In genomic region chr12:89516046-89516445, GRCm38 (mm10) we compare ENCODE assay signal across 24 mouse cellular contexts.
DNase-seq lines count a peak whose midpoint lies in the region; ATAC-seq lines count a peak whose summit lies in the region.
"Had no signal": no experiment of that assay in that cellular context is flagged by ENCODE, and none has a peak within 500 bp of the region (broad histone marks: within the 10 kb centered on the region; RNA-seq: fewer than 3 reads in every experiment).

No protein-coding gene starts in this region.

- no peaks in the 10 kb centered on the region for H3K4me1 ChIP-seq in forebrain, embryonic 14.5 days (ENCODE audit: control insufficient read depth, insufficient read depth, low read length)
- H3K4me1 ChIP-seq in forebrain, embryonic 15.5 days, result no peaks in the 10 kb centered on the region
- no peaks in the 10 kb centered on the region for H3K4me1 ChIP-seq in hindbrain, embryonic 13.5 days (replicated peaks)
- no peaks in the 10 kb centered on the region; the same call in 1 of the 2 replicates for H3K4me1 ChIP-seq in hindbrain, embryonic 14.5 days (replicated peaks; ENCODE audit: control insufficient read depth, insufficient read depth, low read length)
- no peaks in the 10 kb centered on the region for H3K4me1 ChIP-seq in neural tube, embryonic 14.5 days (ENCODE audit: control insufficient read depth, insufficient read depth, low read length)
- H3K4me1 ChIP-seq: embryonic facial prominence, embryonic 15.5 days; forebrain, embryonic 12.5 days; hindbrain, embryonic 12.5 days had no signal

- H3K9me3 ChIP-seq in forebrain, embryonic 14.5 days (replicated peaks; ENCODE audit: control insufficient read depth, low read length), result no peaks in the 10 kb centered on the region
- H3K9me3 ChIP-seq in forebrain, embryonic 15.5 days, result no peaks in the 10 kb centered on the region
- H3K9me3 ChIP-seq in hindbrain, embryonic 13.5 days, result no peaks in the 10 kb centered on the region
- no peaks in the 10 kb centered on the region for H3K9me3 ChIP-seq in hindbrain, embryonic 14.5 days (ENCODE audit: control insufficient read depth, low read length)
- no peaks in the 10 kb centered on the region for H3K9me3 ChIP-seq in neural tube, embryonic 14.5 days (ENCODE audit: control insufficient read depth, low read length)
- H3K9me3 ChIP-seq: embryonic facial prominence, embryonic 15.5 days; forebrain, embryonic 12.5 days; hindbrain, embryonic 12.5 days had no signal

- H3K4me2 ChIP-seq in forebrain, embryonic 14.5 days (ENCODE audit: low read length), result no peak overlapping the region
- no peak overlapping the region for H3K4me2 ChIP-seq in forebrain, embryonic 15.5 days (replicated peaks)
- no peak overlapping the region for H3K4me2 ChIP-seq in hindbrain, embryonic 13.5 days
- H3K4me2 ChIP-seq in hindbrain, embryonic 14.5 days (replicated peaks), result no peak overlapping the region
- H3K4me2 ChIP-seq in neural tube, embryonic 14.5 days (ENCODE audit: low read depth, low read length), result no peak overlapping the region
- H3K4me2 ChIP-seq: embryonic facial prominence, embryonic 15.5 days; forebrain, embryonic 12.5 days; heart, embryonic 11.5 days; hindbrain, embryonic 12.5 days had no signal

- H3K27ac ChIP-seq in forebrain, embryonic 14.5 days (ENCODE audit: low read depth, low read length), result no peak overlapping the region
- no peak overlapping the region for H3K27ac ChIP-seq in forebrain, embryonic 15.5 days (replicated peaks)
- H3K27ac ChIP-seq in hindbrain, embryonic 13.5 days, result no peak overlapping the region
- no peak overlapping the region for H3K27ac ChIP-seq in hindbrain, embryonic 14.5 days
- H3K27ac ChIP-seq in neural tube, embryonic 14.5 days (ENCODE audit: low read depth, low read length), result no peak overlapping the region
- H3K27ac ChIP-seq: embryonic facial prominence, embryonic 15.5 days; heart, adult 2 months; hindbrain, embryonic 12.5 days; hindbrain, postnatal 0 days had no signal

- no peaks in the 10 kb centered on the region for H3K36me3 ChIP-seq in forebrain, embryonic 14.5 days (ENCODE audit: control insufficient read depth, insufficient read depth, low read length)
- H3K36me3 ChIP-seq in forebrain, embryonic 15.5 days, result no peaks in the 10 kb centered on the region
- H3K36me3 ChIP-seq in hindbrain, embryonic 13.5 days, result 0 out of 2 replicates have a peak, but pooled peaks cover 2% of the 10 kb centered on the region
- H3K36me3 ChIP-seq in hindbrain, embryonic 14.5 days (replicated peaks; ENCODE audit: control insufficient read depth, insufficient read depth), result no peaks in the 10 kb centered on the region
- no peaks in the 10 kb centered on the region for H3K36me3 ChIP-seq in neural tube, embryonic 14.5 days (ENCODE audit: control insufficient read depth, insufficient read depth, low read length)
- H3K36me3 ChIP-seq: embryonic facial prominence, embryonic 15.5 days; forebrain, embryonic 12.5 days; hindbrain, embryonic 12.5 days had no signal

- 54% methylated on average over 6 of the region's 6 CpGs for WGBS in forebrain, embryonic 14.5 days
- 54% methylated on average over 6 of the region's 6 CpGs for WGBS in forebrain, embryonic 15.5 days
- WGBS in hindbrain, embryonic 13.5 days, result 55% methylated on average over 6 of the region's 6 CpGs
- 53% methylated on average over 6 of the region's 6 CpGs for WGBS in hindbrain, embryonic 14.5 days
- 31% methylated on average over 6 of the region's 6 CpGs for WGBS in neural tube, embryonic 14.5 days

- H3K4me3 ChIP-seq in forebrain, embryonic 14.5 days (ENCODE audit: low read depth, low read length), result no peak overlapping the region
- H3K4me3 ChIP-seq in forebrain, embryonic 15.5 days, result no peak overlapping the region
- H3K4me3 ChIP-seq in hindbrain, embryonic 13.5 days, result no peak overlapping the region
- H3K4me3 ChIP-seq in hindbrain, embryonic 14.5 days (replicated peaks; ENCODE audit: low read length), result no peak overlapping the region
- H3K4me3 ChIP-seq in neural tube, embryonic 14.5 days (ENCODE audit: low read depth, low read length), result no peak overlapping the region
- H3K4me3 ChIP-seq: embryonic facial prominence, embryonic 15.5 days; forebrain, embryonic 12.5 days; heart, adult 2 months; hindbrain, embryonic 12.5 days had no signal

- H3K9ac ChIP-seq in forebrain, embryonic 14.5 days (ENCODE audit: low read length), result no peak overlapping the region
- no peak overlapping the region for H3K9ac ChIP-seq in forebrain, embryonic 15.5 days (replicated peaks)
- no peak overlapping the region for H3K9ac ChIP-seq in hindbrain, embryonic 13.5 days
- no peak overlapping the region for H3K9ac ChIP-seq in hindbrain, embryonic 14.5 days
- H3K9ac ChIP-seq in neural tube, embryonic 14.5 days (replicated peaks; ENCODE audit: low read depth, low read length), result no peak overlapping the region
- H3K9ac ChIP-seq: embryonic facial prominence, embryonic 15.5 days; forebrain, embryonic 12.5 days; hindbrain, embryonic 12.5 days had no signal

- H3K27me3 ChIP-seq in forebrain, embryonic 14.5 days (replicated peaks; ENCODE audit: control insufficient read depth, insufficient read depth, low read length), result no peaks in the 10 kb centered on the region
- no peaks in the 10 kb centered on the region for H3K27me3 ChIP-seq in forebrain, embryonic 15.5 days
- H3K27me3 ChIP-seq in hindbrain, embryonic 13.5 days, result no peaks in the 10 kb centered on the region
- no peaks in the 10 kb centered on the region for H3K27me3 ChIP-seq in hindbrain, embryonic 14.5 days (ENCODE audit: control insufficient read depth, insufficient read depth, low read length)
- H3K27me3 ChIP-seq in neural tube, embryonic 14.5 days (ENCODE audit: control insufficient read depth, insufficient read depth, low read length), result no peaks in the 10 kb centered on the region
- H3K27me3 ChIP-seq: embryonic facial prominence, embryonic 15.5 days; forebrain, embryonic 12.5 days; hindbrain, embryonic 12.5 days had no signal

- no peak for ATAC-seq in forebrain, embryonic 14.5 days
- ATAC-seq in forebrain, embryonic 15.5 days (replicated peaks), result no peak
- ATAC-seq in hindbrain, embryonic 13.5 days (ENCODE audit: low FRiP score), result peak; percentile 59; the same call in 1 of the 2 replicates
- no peak for ATAC-seq in hindbrain, embryonic 14.5 days (ENCODE audit: low FRiP score)
- ATAC-seq in neural tube, embryonic 14.5 days (ENCODE audit: low read depth), result peak; percentile 69; the same call in 1 of the 2 replicates
- ATAC-seq: CD4-positive, CD25-positive, alpha-beta regulatory T cell, adult 4 months; hindbrain, postnatal 0 days; inflammation-experienced regulatory T-cells, adult 6 months; intestine, embryonic 16.5 days had no signal

- DNase-seq in forebrain, embryonic 14.5 days (ENCODE audit: low spot score), result peak; percentile 32
- no peak for DNase-seq in hindbrain, embryonic 14.5 days (ENCODE audit: low spot score)
- no peak for DNase-seq in neural tube, embryonic 10.5 days (ENCODE audit: extremely low spot score, low spot score)
- DNase-seq: adrenal gland, adult 2 months; adrenal gland, postnatal 14 days; cerebellum, adult 11-12 months; cerebellum, adult 8-10 months; cerebellum, postnatal 10 days; cerebellum, postnatal 36 days; embryo, embryonic 11 days; gastrocnemius, postnatal 25 days; heart, adult 2 months; kidney, adult 18-20 months had no signal

Comparison
In these comparisons a context has a peak if more than half of its experiments do, and no peak if none do; other contexts are left out.
1. ATAC-seq: peak in hindbrain, embryonic 13.5 days (single experiment) and neural tube, embryonic 14.5 days (single experiment); none in forebrain, embryonic 14.5 days (single experiment), forebrain, embryonic 15.5 days (single experiment) and hindbrain, embryonic 14.5 days (single experiment).